Mouse (Mus musculus): ENCODE results near the gene Zfhx2. TPM values are rescaled to one million over a fixed set of nuclear protein-coding genes. Genes with fewer than 3 reads are reported as not detected.

The Zfhx2 gene
- polyA plus RNA-seq, 1 experiment = 6.3 TPM

DNA sequence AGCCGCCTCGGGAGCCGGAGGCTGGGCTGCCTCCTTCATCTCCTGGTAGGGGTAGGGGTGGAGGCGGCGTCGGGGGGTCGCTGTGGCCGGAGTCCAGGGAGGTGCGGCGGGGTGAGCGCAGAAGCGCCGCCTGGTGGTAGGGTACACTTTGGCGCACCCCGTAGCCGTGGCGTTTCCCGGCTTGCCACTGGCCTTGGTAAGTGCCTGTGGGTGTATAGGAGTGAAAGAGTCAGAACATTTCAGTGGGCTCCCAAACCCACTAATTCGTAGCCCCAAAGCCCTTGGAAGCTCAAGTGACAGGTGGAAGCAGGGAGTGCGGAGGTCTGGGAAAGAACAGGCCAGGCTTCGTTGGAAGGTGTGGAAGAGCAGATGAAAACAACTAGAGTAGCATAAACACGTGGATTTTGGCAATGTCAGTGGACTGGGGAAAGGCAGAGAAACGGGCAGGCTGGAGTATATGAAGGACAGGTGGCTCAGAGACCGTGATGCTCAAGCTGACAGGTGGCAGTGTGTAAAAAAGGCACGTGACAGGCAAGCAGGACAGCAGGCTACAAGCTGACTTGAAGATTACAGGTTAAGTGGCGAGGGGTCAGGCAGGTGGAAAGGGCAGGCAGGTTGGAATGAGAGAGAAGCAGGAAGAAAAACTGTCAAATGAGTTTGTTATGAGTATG is 22.0 kb upstream of the Zfhx2 start:
- H3K27me3 ChIP-seq (ENCODE audit: control insufficient read depth, insufficient read depth, low read length) = peaks cover 10% of the 10 kb centered on the region; the same call in 1 of the 2 replicates
- H3K4me3 ChIP-seq (ENCODE audit: control insufficient read depth, insufficient read depth, low read length) = no peak overlapping the region
- no peaks in the 10 kb centered on the region for H3K36me3 ChIP-seq (ENCODE audit: control insufficient read depth, insufficient read depth, low read length)
- WGBS = 24% methylated on average over 26 of the region's 26 CpGs
- DNase-seq = no peak
- H3K4me1 ChIP-seq (replicated peaks; ENCODE audit: control insufficient read depth, insufficient read depth, low read length) = peaks cover 9% of the 10 kb centered on the region
- TF ChIP-seq POLR2A (IDR thresholded peaks at IDR 0.05; ENCODE audit: control insufficient read depth, extremely low read depth, insufficient read depth, low read length, poor library complexity) (no peak), CTCF (IDR thresholded peaks at IDR 0.05; ENCODE audit: borderline replicate concordance, control insufficient read depth, extremely low read depth, insufficient read depth, low read length, poor library complexity) (peak; percentile 70; the same call in 1 of the 2 replicates)
- H3K27ac ChIP-seq (ENCODE audit: control insufficient read depth, insufficient read depth, low read length) = no peak overlapping the region

DNA sequence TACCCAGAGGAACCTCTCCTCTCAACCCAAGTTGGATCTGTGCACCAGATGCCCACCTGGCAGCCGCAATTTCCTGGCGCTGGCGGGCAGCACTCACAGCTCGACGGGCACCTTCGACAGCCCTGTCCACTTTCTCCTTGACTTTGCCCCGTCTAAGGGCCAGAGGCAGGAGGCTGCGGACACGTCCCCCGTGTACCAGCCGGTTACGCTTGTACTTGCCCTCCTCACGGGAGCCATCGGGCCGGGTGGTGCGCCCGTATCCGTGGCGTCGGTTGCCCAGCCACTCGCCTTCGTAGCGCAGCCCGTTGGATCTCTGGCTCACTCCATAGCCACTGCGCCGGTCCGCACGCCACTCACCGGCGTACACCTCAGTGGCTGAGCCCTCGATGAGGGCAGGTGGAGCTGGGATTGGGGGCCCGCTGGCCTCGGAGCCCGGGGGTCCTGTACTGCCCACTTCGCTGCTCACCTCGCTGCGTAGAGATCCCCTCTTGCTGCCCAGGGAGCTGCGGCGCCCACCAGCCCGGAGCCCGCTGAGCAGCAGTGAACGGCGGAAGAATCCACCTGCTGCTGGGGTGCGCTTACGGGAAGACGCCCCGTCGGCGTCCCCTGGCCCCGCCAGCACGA is 21.3 kb upstream of the Zfhx2 start:
- Histone ChIP-seq H3K4me3 (ENCODE audit: control insufficient read depth, insufficient read depth, low read length) (no peak overlapping the region), H3K4me1 (replicated peaks; ENCODE audit: control insufficient read depth, insufficient read depth, low read length) (peaks cover 9% of the 10 kb centered on the region), H3K36me3 (ENCODE audit: control insufficient read depth, insufficient read depth, low read length) (no peaks in the 10 kb centered on the region), H3K27ac (ENCODE audit: control insufficient read depth, insufficient read depth, low read length) (no peak overlapping the region), H3K27me3 (ENCODE audit: control insufficient read depth, insufficient read depth, low read length) (peaks cover 10% of the 10 kb centered on the region; the same call in 1 of the 2 replicates)
- WGBS = 81% methylated on average over 51 of the region's 51 CpGs
- DNase-seq = no peak
- TF ChIP-seq CTCF (IDR thresholded peaks at IDR 0.05; ENCODE audit: borderline replicate concordance, control insufficient read depth, extremely low read depth, insufficient read depth, low read length, poor library complexity) (no peak), POLR2A (IDR thresholded peaks at IDR 0.05; ENCODE audit: control insufficient read depth, extremely low read depth, insufficient read depth, low read length, poor library complexity) (no peak)

DNA sequence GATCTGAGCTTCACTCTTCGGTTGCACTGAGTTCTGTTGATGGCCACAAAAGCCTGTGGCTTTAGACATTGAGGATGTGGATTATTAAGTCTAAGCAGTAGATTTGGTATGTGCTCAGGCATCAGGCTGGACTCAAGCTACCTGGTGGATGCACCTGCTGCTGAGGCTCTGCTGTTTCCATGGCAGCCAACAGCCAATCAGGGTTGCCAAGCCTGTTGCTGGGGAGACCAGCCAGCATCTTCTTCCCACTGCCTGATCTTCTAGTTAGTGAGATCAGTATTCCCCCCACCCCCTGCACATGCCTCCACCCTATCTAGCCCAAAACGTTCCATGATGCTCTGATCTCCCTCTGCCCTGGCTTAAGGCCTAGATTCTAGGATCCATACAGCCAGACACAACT is 19.6 kb upstream of the Zfhx2 start:
- 80% methylated on average over 2 of the region's 2 CpGs for WGBS
- DNase-seq = no peak
- H3K27ac ChIP-seq (ENCODE audit: control insufficient read depth, insufficient read depth, low read length) = no peak overlapping the region
- peaks cover 10% of the 10 kb centered on the region; the same call in 1 of the 2 replicates for H3K27me3 ChIP-seq (ENCODE audit: control insufficient read depth, insufficient read depth, low read length)
- H3K4me3 ChIP-seq (ENCODE audit: control insufficient read depth, insufficient read depth, low read length) = no peak overlapping the region
- TF ChIP-seq CTCF (IDR thresholded peaks at IDR 0.05; ENCODE audit: borderline replicate concordance, control insufficient read depth, extremely low read depth, insufficient read depth, low read length, poor library complexity) = no peak
- H3K4me1 ChIP-seq (replicated peaks; ENCODE audit: control insufficient read depth, insufficient read depth, low read length) = peaks cover 9% of the 10 kb centered on the region
- H3K36me3 ChIP-seq (ENCODE audit: control insufficient read depth, insufficient read depth, low read length) = no peaks in the 10 kb centered on the region

- H3K27me3 ChIP-seq (ENCODE audit: control insufficient read depth, insufficient read depth, low read length) = peaks cover 5% of the 10 kb centered on the region; the same call in 1 of the 2 replicates
- DNase-seq = no peak
- no peak overlapping the region for H3K4me3 ChIP-seq (ENCODE audit: control insufficient read depth, insufficient read depth, low read length)
- TF ChIP-seq POLR2A (IDR thresholded peaks at IDR 0.05; ENCODE audit: control insufficient read depth, extremely low read depth, insufficient read depth, low read length, poor library complexity) = no peak
- no peak for TF ChIP-seq CTCF (IDR thresholded peaks at IDR 0.05; ENCODE audit: borderline replicate concordance, control insufficient read depth, extremely low read depth, insufficient read depth, low read length, poor library complexity)
- no peak overlapping the region for H3K27ac ChIP-seq (ENCODE audit: control insufficient read depth, insufficient read depth, low read length)
- H3K4me1 ChIP-seq (replicated peaks; ENCODE audit: control insufficient read depth, insufficient read depth, low read length) = peaks cover 19% of the 10 kb centered on the region
- WGBS = 67% methylated on average over 9 of the region's 9 CpGs
- no peaks in the 10 kb centered on the region for H3K36me3 ChIP-seq (ENCODE audit: control insufficient read depth, insufficient read depth, low read length)
Measured at GRCm38 (mm10) chr14:55110076-55110475, 18.0 kb upstream of the Zfhx2 start.

- Histone ChIP-seq H3K36me3 (ENCODE audit: control insufficient read depth, insufficient read depth, low read length) (no peaks in the 10 kb centered on the region; the same call in 1 of the 2 replicates), H3K4me1 (replicated peaks; ENCODE audit: control insufficient read depth, insufficient read depth, low read length) (peaks cover 13% of the 10 kb centered on the region), H3K27ac (ENCODE audit: control insufficient read depth, insufficient read depth, low read length) (no peak overlapping the region), H3K27me3 (ENCODE audit: control insufficient read depth, insufficient read depth, low read length) (peaks cover under 1% of the 10 kb centered on the region; the same call in 1 of the 2 replicates), H3K4me3 (ENCODE audit: control insufficient read depth, insufficient read depth, low read length) (no peak overlapping the region)
- no peak for TF ChIP-seq CTCF (IDR thresholded peaks at IDR 0.05; ENCODE audit: borderline replicate concordance, control insufficient read depth, extremely low read depth, insufficient read depth, low read length, poor library complexity)
- 59% methylated on average over 21 of the region's 21 CpGs for WGBS
- DNase-seq = no peak
Measured at GRCm38 (mm10) chr14:55109048-55109873, 17.1 kb upstream of the Zfhx2 start.

DNA sequence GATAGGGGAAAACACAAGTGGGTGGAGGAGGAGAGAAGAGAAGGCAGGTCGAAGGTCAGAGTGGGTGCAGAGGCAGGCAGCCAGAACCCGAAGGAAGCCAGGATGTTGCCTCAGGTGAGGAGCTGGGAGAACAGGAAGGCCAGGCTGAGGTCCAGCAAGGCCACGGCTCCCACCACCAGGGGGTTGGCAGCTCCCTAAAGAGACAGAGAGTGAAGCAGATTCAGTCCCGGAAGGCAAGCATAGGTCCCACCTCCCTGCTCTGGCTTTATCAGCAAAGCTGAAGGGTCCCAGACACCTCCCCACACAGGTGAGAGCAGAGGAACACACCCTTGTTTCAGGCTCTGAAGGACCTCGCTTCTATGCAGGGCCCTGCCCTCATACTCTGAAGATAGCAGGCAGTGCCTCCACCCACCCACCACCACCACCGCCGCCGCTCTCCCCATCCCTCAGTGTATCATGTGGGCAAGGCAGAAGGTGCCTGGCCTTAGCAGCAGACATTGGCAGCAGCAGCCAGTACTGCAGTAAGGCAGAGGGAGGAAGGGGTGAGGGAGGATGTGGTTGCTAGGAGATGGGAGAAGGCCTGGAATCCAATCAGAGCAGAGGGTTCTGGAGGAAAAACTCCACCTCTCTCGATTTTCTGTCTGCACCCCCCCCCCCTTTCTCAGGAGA is 16.2 kb upstream of the Zfhx2 start:
- no peaks in the 10 kb centered on the region; the same call in 1 of the 2 replicates for H3K36me3 ChIP-seq (ENCODE audit: control insufficient read depth, insufficient read depth, low read length)
- H3K4me1 ChIP-seq (replicated peaks; ENCODE audit: control insufficient read depth, insufficient read depth, low read length) = peaks cover 13% of the 10 kb centered on the region
- DNase-seq = no peak
- 75% methylated on average over 9 of the region's 9 CpGs for WGBS
- H3K4me3 ChIP-seq (ENCODE audit: control insufficient read depth, insufficient read depth, low read length) = no peak overlapping the region
- H3K27me3 ChIP-seq (ENCODE audit: control insufficient read depth, insufficient read depth, low read length) = no peaks in the 10 kb centered on the region; the same call in 1 of the 2 replicates
- H3K27ac ChIP-seq (ENCODE audit: control insufficient read depth, insufficient read depth, low read length) = no peak overlapping the region
- TF ChIP-seq CTCF (IDR thresholded peaks at IDR 0.05; ENCODE audit: borderline replicate concordance, control insufficient read depth, extremely low read depth, insufficient read depth, low read length, poor library complexity) (no peak), POLR2A (IDR thresholded peaks at IDR 0.05; ENCODE audit: control insufficient read depth, extremely low read depth, insufficient read depth, low read length, poor library complexity) (no peak)
